Mouse (Mus musculus) small intestine, adult 2 months (tissue): ENCODE results near the gene Ehbp1l1.

Experiments used
- CTCF ChIP-seq: fragments of 200-500 bp; IDR thresholded peaks from 2 replicates; pipeline ENCODE4 v1.5.1; 2012; ENCODE audit warnings: low read depth, mild to moderate bottlenecking, control low read depth, inconsistent platforms, low read length, moderate library complexity, mixed read lengths; ENCODE audit not compliant: insufficient replicate concordance, insufficient read length; ENCODE audit errors: extremely low read depth
- POLR2A ChIP-seq: fragments of 200-500 bp; IDR thresholded peaks from 2 replicates; pipeline ENCODE4 v1.6.1; 2012; ENCODE audit warnings: low read depth, mild to moderate bottlenecking, control low read depth, inconsistent platforms, low read length, moderate library complexity

DNA sequence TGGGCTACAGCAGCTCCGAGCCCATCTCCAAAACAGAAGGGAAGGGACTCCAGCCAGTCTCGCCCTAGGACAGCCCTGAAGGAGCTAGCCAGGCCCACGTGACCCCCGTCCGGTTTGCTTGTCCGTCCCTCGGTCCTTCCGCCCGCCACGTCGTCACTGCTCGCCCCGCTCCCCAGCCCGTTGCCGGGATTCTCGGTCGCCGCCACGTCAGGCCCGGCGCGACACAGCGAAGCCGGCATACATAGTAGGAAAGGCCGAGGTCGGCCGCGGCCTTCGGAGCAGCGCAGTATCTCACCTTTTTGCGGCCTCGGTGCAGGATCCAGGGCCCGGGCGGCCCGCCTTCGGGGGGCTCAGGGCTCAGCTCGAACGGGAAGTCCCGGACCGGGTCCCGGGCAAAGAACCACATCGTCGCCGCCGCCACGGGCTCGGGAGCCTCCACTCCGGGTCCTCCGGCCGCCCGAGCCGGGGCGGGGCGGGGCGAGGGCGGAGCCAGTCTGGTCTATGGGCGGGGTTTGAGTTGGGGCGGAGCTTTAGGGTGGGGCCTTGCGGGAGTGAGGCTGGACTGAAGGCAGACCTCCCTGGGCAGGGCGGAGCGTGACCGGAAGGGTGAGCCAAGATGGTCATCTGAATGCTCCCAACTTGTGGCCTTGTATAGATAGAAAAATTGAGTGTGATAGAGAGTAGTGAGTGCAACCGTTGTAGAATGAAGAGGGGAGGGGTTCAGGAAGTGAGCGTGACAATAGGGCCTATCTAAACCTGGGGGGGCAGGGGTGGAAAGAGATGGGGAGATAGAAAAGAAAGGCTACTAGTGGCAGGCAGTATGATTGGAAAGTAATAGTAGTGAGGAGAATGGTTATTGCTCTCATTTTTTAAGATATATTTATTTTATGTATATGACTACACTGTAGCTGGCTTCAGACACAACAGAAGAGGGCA is 45.1 kb upstream of the Ehbp1l1 start, which contains the start of gene Scyl1:
- TF ChIP-seq CTCF (no peak), POLR2A (peak; percentile 77)
